Mouse (Mus musculus) Patski (cell line): ENCODE measurements around the gene Erp44. TPM values are rescaled to one million over a fixed set of nuclear protein-coding genes. Genes with fewer than 3 reads are reported as not detected.

Experiments used
- ATAC-seq: fragments of 100-300 bp; one replicate; pipeline ENCODE4 v1.8.0; 2021
- CTCF ChIA-PET: fragments of 350-600 bp; sonication (Branson Sonifier 250); formaldehyde crosslinking; loops from one replicate; lab custom pipeline; 2022; ENCODE audit warnings: inconsistent platforms; lab: Charles Lee
- POLR2A ChIA-PET: fragments of 350-600 bp; sonication (Branson Sonifier 250); formaldehyde crosslinking; loops from one replicate; lab custom pipeline; 2022; ENCODE audit warnings: antibody characterized with exemption, inconsistent platforms; lab: Charles Lee
- DNase-seq: peaks from one replicate; pipeline ENCODE4 v3.0.0-alpha.2; 2011; ENCODE audit warnings: low read depth, low spot score
- H3K27me3 ChIP-seq: fragments of 371-371 bp; one replicate; pipeline ENCODE4 v1.5.1; 2021
- CTCF ChIP-seq: fragments of 100-300 bp; IDR thresholded peaks from one replicate; pipeline ENCODE4 v1.5.1; 2021
- in situ Hi-C: fragments of 300-500 bp; cut with MboI; formaldehyde crosslinking; loops from 3 replicates; pipeline ENCODE4 v1.11.1; 2018; ENCODE audit warnings: low pct_unique_long_range_greater_than_20kb, mixed read lengths
- polyA plus RNA-seq: library from polyadenylated mRNA; unstranded; gene quantifications from one replicate; pipeline ENCODE4 v1.2.3, GENCODE M21; 2021

The Erp44 gene
- polyA plus RNA-seq, 1 experiment from 2014 or later: 41.4 TPM

GRCm38 (mm10) chr4:48180922-48181321, 98.4 kb downstream of the Erp44 start:
- ChIA-PET CTCF (no interaction called here), POLR2A (no interaction called here)
- no peaks in the 10 kb centered on the region for H3K27me3 ChIP-seq
- in situ Hi-C loops: no loop called here
- DNase-seq (no peak), ATAC-seq (no peak)
- no peak for TF ChIP-seq CTCF

GRCm38 (mm10) chr4:48175666-48176065, 103.7 kb downstream of the Erp44 start:
- ChIA-PET POLR2A (no interaction called here), CTCF (no interaction called here)
- no peak for TF ChIP-seq CTCF
- ATAC-seq (no peak), DNase-seq (no peak)
- in situ Hi-C loops: no loop called here
- H3K27me3 ChIP-seq: no peaks in the 10 kb centered on the region

GRCm38 (mm10) chr4:48163851-48164250, 115.5 kb downstream of the Erp44 start:
- ChIA-PET CTCF (interaction anchor here (0.8 kb wide), 1 partner anchor 11 kb away, joined by 3 read pairs; no protein-coding TSS in a partner anchor), POLR2A (no interaction called here)
- in situ Hi-C loops: no loop called here
- TF ChIP-seq CTCF: no peak
- no peak for DNase-seq
- ATAC-seq: no peak
- H3K27me3 ChIP-seq: no peaks in the 10 kb centered on the region

GRCm38 (mm10) chr4:48160386-48160785, 119.0 kb downstream of the Erp44 start:
- ChIA-PET POLR2A (no interaction called here), CTCF (no interaction called here)
- no peaks in the 10 kb centered on the region for H3K27me3 ChIP-seq
- DNase-seq: no peak
- no peak for TF ChIP-seq CTCF
- no peak for ATAC-seq
- in situ Hi-C loops: no loop called here

- H3K27me3 ChIP-seq: no peaks in the 10 kb centered on the region
- ATAC-seq (no peak), DNase-seq (no peak)
- ChIA-PET CTCF (interaction anchor here (1.5 kb wide), 1 partner anchor 33 kb away, joined by 3 read pairs; no protein-coding TSS in a partner anchor), POLR2A (no interaction called here)
- no peak for TF ChIP-seq CTCF
- in situ Hi-C loops: no loop called here
These were observed 123.5 kb downstream of the Erp44 start for GRCm38 (mm10) chr4:48155864-48156263.

- ChIA-PET CTCF (interaction anchor here (0.9 to 1.0 kb wide), 2 partner anchors 11 to 15 kb away, joined by 3 read pairs; no protein-coding TSS in a partner anchor), POLR2A (no interaction called here)
- no peak for DNase-seq
- in situ Hi-C loops: no loop called here
- no peak for ATAC-seq
- no peak for TF ChIP-seq CTCF
- H3K27me3 ChIP-seq: no peaks in the 10 kb centered on the region
These were observed 126.1 kb downstream of the Erp44 start for GRCm38 (mm10) chr4:48153229-48153628.

- POLR2A ChIA-PET: no interaction called here
- H3K27me3 ChIP-seq: no peaks in the 10 kb centered on the region
- no peak for TF ChIP-seq CTCF
- DNase-seq (no peak), ATAC-seq (no peak)
- CTCF ChIA-PET: interaction anchor here (0.6 kb wide), 1 partner anchor 11 kb away, joined by 4 read pairs; no protein-coding TSS in a partner anchor
- in situ Hi-C loops: no loop called here
These were observed 129.9 kb downstream of the Erp44 start for GRCm38 (mm10) chr4:48149492-48149891.

Other genes with a start within 250 kb of the Erp44 start
- 0.08 TPM for gene Nr4a3, start 234.4 kb downstream of the Erp44 start, polyA plus RNA-seq
- gene Stx17, start 154.6 kb downstream of the Erp44 start, polyA plus RNA-seq: 19.7 TPM
- 9.3 TPM for gene Invs, start 202 bp upstream of the Erp44 start, polyA plus RNA-seq
- 21.6 TPM for gene Tex10, start 193.9 kb upstream of the Erp44 start, polyA plus RNA-seq